Mouse (Mus musculus): ENCODE results near the gene Gm48551. TPM values are rescaled to one million over a fixed set of nuclear protein-coding genes. Genes with fewer than 3 reads are reported as not detected.

Gene Gm48551
- polyA plus RNA-seq, 1 experiment from 2014 or later = 3.1 TPM

- WGBS = 88% methylated on average over 7 of the region's 7 CpGs
- Histone ChIP-seq H3K36me3 (no peaks in the 10 kb centered on the region), H3K4me1 (peaks cover 68% of the 10 kb centered on the region), H3K27me3 (ENCODE audit: insufficient read depth, poor library complexity, severe bottlenecking) (peaks cover 78% of the 10 kb centered on the region), H3K4me3 (no peak overlapping the region), H3K27ac (no peak overlapping the region), H3K9me3 (no peaks in the 10 kb centered on the region)
- no peak for DNase-seq (ENCODE audit: low spot score)
Observed at GRCm38 (mm10) chr10:81428507-81428870, 44.2 kb downstream of the Gm48551 start.

- Histone ChIP-seq H3K4me1 (peaks cover 72% of the 10 kb centered on the region), H3K27ac (peak overlapping the region; percentile 96; the same call in 1 of the 2 replicates), H3K27me3 (ENCODE audit: insufficient read depth, poor library complexity, severe bottlenecking) (peaks cover 78% of the 10 kb centered on the region), H3K9me3 (no peaks in the 10 kb centered on the region), H3K36me3 (no peaks in the 10 kb centered on the region), H3K4me3 (peak overlapping the region; percentile 86)
- peak; percentile 72 for DNase-seq (ENCODE audit: low spot score)
- WGBS = 20% methylated on average over 2 of the region's 2 CpGs
Observed at GRCm38 (mm10) chr10:81429092-81429491, 44.8 kb downstream of the Gm48551 start.

- Histone ChIP-seq H3K4me1 (peaks cover 67% of the 10 kb centered on the region), H3K27me3 (ENCODE audit: insufficient read depth, poor library complexity, severe bottlenecking) (peaks cover 73% of the 10 kb centered on the region), H3K36me3 (no peaks in the 10 kb centered on the region), H3K27ac (peak overlapping the region; percentile 96), H3K4me3 (peak overlapping the region; percentile 86), H3K9me3 (no peaks in the 10 kb centered on the region)
- DNase-seq (ENCODE audit: low spot score) = peak; percentile 92
- 1% methylated on average over 20 of the region's 20 CpGs for WGBS
Observed at GRCm38 (mm10) chr10:81429605-81430061, 45.4 kb downstream of the Gm48551 start.

- Histone ChIP-seq H3K4me3 (peak overlapping the region; percentile 86), H3K27me3 (ENCODE audit: insufficient read depth, poor library complexity, severe bottlenecking) (peaks cover 70% of the 10 kb centered on the region), H3K4me1 (peaks cover 62% of the 10 kb centered on the region), H3K9me3 (no peaks in the 10 kb centered on the region), H3K36me3 (no peaks in the 10 kb centered on the region), H3K27ac (peak overlapping the region; percentile 96)
- peak; percentile 87 for DNase-seq (ENCODE audit: low spot score)
- WGBS = under 1% methylated on average over 61 of the region's 89 CpGs
Observed at GRCm38 (mm10) chr10:81430141-81430830, 46.0 kb downstream of the Gm48551 start.

GRCm38 (mm10) chr10:81430831-81431525, 46.7 kb downstream of the Gm48551 start:
- peak; percentile 78 for DNase-seq (ENCODE audit: low spot score)
- Histone ChIP-seq H3K27me3 (ENCODE audit: insufficient read depth, poor library complexity, severe bottlenecking) (peaks cover 66% of the 10 kb centered on the region), H3K4me1 (peaks cover 58% of the 10 kb centered on the region), H3K36me3 (no peaks in the 10 kb centered on the region), H3K4me3 (peak overlapping the region; percentile 86), H3K9me3 (no peaks in the 10 kb centered on the region), H3K27ac (peak overlapping the region; percentile 96)
- WGBS = 1% methylated on average over 64 of the region's 70 CpGs

GRCm38 (mm10) chr10:81431526-81432168, 47.4 kb downstream of the Gm48551 start:
- peak overlapping the region; percentile 86 for H3K4me3 ChIP-seq
- no peaks in the 10 kb centered on the region for H3K36me3 ChIP-seq
- H3K27ac ChIP-seq = peak overlapping the region; percentile 96
- peak; percentile 76 for DNase-seq (ENCODE audit: low spot score)
- H3K9me3 ChIP-seq = no peaks in the 10 kb centered on the region
- peaks cover 65% of the 10 kb centered on the region for H3K27me3 ChIP-seq (ENCODE audit: insufficient read depth, poor library complexity, severe bottlenecking)
- peaks cover 51% of the 10 kb centered on the region for H3K4me1 ChIP-seq
- 16% methylated on average over 15 of the region's 15 CpGs for WGBS

- 61% methylated on average over 21 of the region's 21 CpGs for WGBS
- Histone ChIP-seq H3K4me3 (peak overlapping the region; percentile 48), H3K27ac (peak overlapping the region; percentile 64; the same call in 1 of the 2 replicates), H3K27me3 (ENCODE audit: insufficient read depth, poor library complexity, severe bottlenecking) (peaks cover 63% of the 10 kb centered on the region), H3K4me1 (peaks cover 44% of the 10 kb centered on the region), H3K36me3 (no peaks in the 10 kb centered on the region), H3K9me3 (no peaks in the 10 kb centered on the region)
- peak; percentile 71 for DNase-seq (ENCODE audit: low spot score)
Observed at GRCm38 (mm10) chr10:81432169-81432867, 48.1 kb downstream of the Gm48551 start.

- H3K27me3 ChIP-seq (ENCODE audit: insufficient read depth, poor library complexity, severe bottlenecking) = peaks cover 57% of the 10 kb centered on the region
- H3K4me1 ChIP-seq = peaks cover 42% of the 10 kb centered on the region
- H3K9me3 ChIP-seq = no peaks in the 10 kb centered on the region
- WGBS = 5% methylated on average over 17 of the region's 17 CpGs
- H3K27ac ChIP-seq = peak overlapping the region; percentile 64
- H3K4me3 ChIP-seq = peak overlapping the region; percentile 48
- no peaks in the 10 kb centered on the region for H3K36me3 ChIP-seq
- DNase-seq (ENCODE audit: low spot score) = peak; percentile 95
Observed at GRCm38 (mm10) chr10:81432868-81433262, 48.6 kb downstream of the Gm48551 start.

GRCm38 (mm10) chr10:81433541-81434289, 49.4 kb downstream of the Gm48551 start:
- Histone ChIP-seq H3K4me1 (peaks cover 42% of the 10 kb centered on the region), H3K36me3 (no peaks in the 10 kb centered on the region), H3K27ac (peak overlapping the region; percentile 64), H3K4me3 (no peak overlapping the region; the same call in 1 of the 2 replicates), H3K27me3 (ENCODE audit: insufficient read depth, poor library complexity, severe bottlenecking) (peaks cover 49% of the 10 kb centered on the region), H3K9me3 (no peaks in the 10 kb centered on the region)
- 74% methylated on average over 26 of the region's 26 CpGs for WGBS
- peak; percentile 72 for DNase-seq (ENCODE audit: low spot score)

GRCm38 (mm10) chr10:81434361-81435263, 50.3 kb downstream of the Gm48551 start:
- peak; percentile 73 for DNase-seq (ENCODE audit: low spot score)
- H3K36me3 ChIP-seq = no peaks in the 10 kb centered on the region
- H3K4me1 ChIP-seq = peaks cover 37% of the 10 kb centered on the region
- 53% methylated on average over 15 of the region's 15 CpGs for WGBS
- no peaks in the 10 kb centered on the region for H3K9me3 ChIP-seq
- H3K27me3 ChIP-seq (ENCODE audit: insufficient read depth, poor library complexity, severe bottlenecking) = peaks cover 43% of the 10 kb centered on the region
- H3K4me3 ChIP-seq = no peak overlapping the region
- no peak overlapping the region for H3K27ac ChIP-seq

- H3K4me3 ChIP-seq = no peak overlapping the region
- H3K27me3 ChIP-seq (ENCODE audit: insufficient read depth, poor library complexity, severe bottlenecking) = peaks cover 43% of the 10 kb centered on the region
- no peaks in the 10 kb centered on the region for H3K36me3 ChIP-seq
- no peaks in the 10 kb centered on the region for H3K9me3 ChIP-seq
- 69% methylated on average over 3 of the region's 3 CpGs for WGBS
- H3K4me1 ChIP-seq = peaks cover 34% of the 10 kb centered on the region
- no peak overlapping the region for H3K27ac ChIP-seq
- no peak for DNase-seq (ENCODE audit: low spot score)
Observed at GRCm38 (mm10) chr10:81435436-81435835, 51.2 kb downstream of the Gm48551 start.
